Mouse (Mus musculus) Patski (cell line): ENCODE measurements around the gene Phf5a. TPM values are rescaled to one million over a fixed set of nuclear protein-coding genes. Genes with fewer than 3 reads are reported as not detected.

ENCODE experiments used
- ATAC-seq: fragments of 100-300 bp; one replicate; pipeline ENCODE4 v1.8.0; 2021
- CTCF ChIA-PET: fragments of 350-600 bp; sonication (Branson Sonifier 250); formaldehyde crosslinking; loops from one replicate; lab custom pipeline; 2022; ENCODE audit warnings: inconsistent platforms; lab: Charles Lee
- POLR2A ChIA-PET: fragments of 350-600 bp; sonication (Branson Sonifier 250); formaldehyde crosslinking; loops from one replicate; lab custom pipeline; 2022; ENCODE audit warnings: antibody characterized with exemption, inconsistent platforms; lab: Charles Lee
- DNase-seq: peaks from one replicate; pipeline ENCODE4 v3.0.0-alpha.2; 2011; ENCODE audit warnings: low read depth, low spot score
- H3K27me3 ChIP-seq: fragments of 371-371 bp; one replicate; pipeline ENCODE4 v1.5.1; 2021
- CTCF ChIP-seq: fragments of 100-300 bp; IDR thresholded peaks from one replicate; pipeline ENCODE4 v1.5.1; 2021
- in situ Hi-C: fragments of 300-500 bp; cut with MboI; formaldehyde crosslinking; loops from 3 replicates; pipeline ENCODE4 v1.11.1; 2018; ENCODE audit warnings: low pct_unique_long_range_greater_than_20kb, mixed read lengths
- polyA plus RNA-seq: library from polyadenylated mRNA; unstranded; gene quantifications from one replicate; pipeline ENCODE4 v1.2.3, GENCODE M21; 2021

Gene Phf5a
- polyA plus RNA-seq, 1 experiment from 2014 or later: 68.2 TPM

GRCm38 (mm10) chr15:81907953-81908352, 36.2 kb upstream of the Phf5a start:
- no peak for TF ChIP-seq CTCF
- ChIA-PET POLR2A (no interaction called here), CTCF (interaction anchor here (0.9 kb wide), 1 partner anchor 91 kb away, joined by 3 read pairs; no protein-coding TSS in a partner anchor)
- ATAC-seq (no peak), DNase-seq (no peak)
- in situ Hi-C loops: no loop called here
- H3K27me3 ChIP-seq: no peaks in the 10 kb centered on the region

GRCm38 (mm10) chr15:81904939-81905338, 33.2 kb upstream of the Phf5a start:
- H3K27me3 ChIP-seq: no peaks in the 10 kb centered on the region
- ATAC-seq (no peak), DNase-seq (no peak)
- in situ Hi-C loops: no loop called here
- POLR2A ChIA-PET: no interaction called here
- CTCF ChIA-PET: interaction anchor here (0.8 to 2.9 kb wide), 7 partner anchors 10 to 164 kb away, joined by 3 to 12 read pairs (median 7); no protein-coding TSS in a partner anchor
- TF ChIP-seq CTCF: peak; percentile 78

GRCm38 (mm10) chr15:81898751-81899150, 27.0 kb upstream of the Phf5a start:
- in situ Hi-C loops: no loop called here
- ATAC-seq: no peak

GRCm38 (mm10) chr15:81897607-81898285, 26.0 kb upstream of the Phf5a start:
- in situ Hi-C loops: no loop called here
- no peak for ATAC-seq
- POLR2A ChIA-PET: no interaction called here
- TF ChIP-seq CTCF: no peak
- H3K27me3 ChIP-seq: no peaks in the 10 kb centered on the region
- no peak for DNase-seq
- CTCF ChIA-PET: interaction anchor here (1.0 kb wide), 1 partner anchor 14 kb away, joined by 3 read pairs; no protein-coding TSS in a partner anchor

More at GRCm38 (mm10) chr15:81898751-81899150, 27.0 kb upstream of the Phf5a start:
- TF ChIP-seq CTCF: no peak
- POLR2A ChIA-PET: no interaction called here
- CTCF ChIA-PET: interaction anchor here (1.1 to 2.4 kb wide), 2 partner anchors 12 to 13 kb away, joined by 3 to 6 read pairs; no protein-coding TSS in a partner anchor
- no peaks in the 10 kb centered on the region for H3K27me3 ChIP-seq
- no peak for DNase-seq

GRCm38 (mm10) chr15:81896407-81896806, 24.7 kb upstream of the Phf5a start:
- no peak for DNase-seq
- TF ChIP-seq CTCF: no peak
- no peaks in the 10 kb centered on the region for H3K27me3 ChIP-seq
- CTCF ChIA-PET: interaction anchor here (0.9 kb wide), 1 partner anchor 10 kb away, joined by 6 read pairs; no protein-coding TSS in a partner anchor
- in situ Hi-C loops: no loop called here
- no peak for ATAC-seq
- POLR2A ChIA-PET: no interaction called here

- no peak for TF ChIP-seq CTCF
- CTCF ChIA-PET: interaction anchor here (1.3 to 1.8 kb wide), 2 partner anchors 8 to 11 kb away, joined by 4 to 7 read pairs; no protein-coding TSS in a partner anchor
- POLR2A ChIA-PET: no interaction called here
- in situ Hi-C loops: no loop called here
- DNase-seq: no peak
- ATAC-seq: no peak
- H3K27me3 ChIP-seq: no peaks in the 10 kb centered on the region
Observed at GRCm38 (mm10) chr15:81894002-81894401, 22.3 kb upstream of the Phf5a start.

GRCm38 (mm10) chr15:81891822-81892580, 20.3 kb upstream of the Phf5a start:
- CTCF ChIA-PET: interaction anchor here (1.0 to 2.5 kb wide), 4 partner anchors 9 to 77 kb away, joined by 3 to 12 read pairs (median 3); no protein-coding TSS in a partner anchor
- no peak for ATAC-seq
- TF ChIP-seq CTCF: no peak
- no peak for DNase-seq
- POLR2A ChIA-PET: no interaction called here
- in situ Hi-C loops: no loop called here
- H3K27me3 ChIP-seq: no peaks in the 10 kb centered on the region

- no peaks in the 10 kb centered on the region for H3K27me3 ChIP-seq
- DNase-seq: no peak
- in situ Hi-C loops: no loop called here
- POLR2A ChIA-PET: no interaction called here
- no peak for ATAC-seq
- no peak for TF ChIP-seq CTCF
- CTCF ChIA-PET: interaction anchor here (1.0 to 2.5 kb wide), 4 partner anchors 10 to 76 kb away, joined by 3 to 12 read pairs (median 3); no protein-coding TSS in a partner anchor
Observed at GRCm38 (mm10) chr15:81891140-81891802, 19.6 kb upstream of the Phf5a start.

GRCm38 (mm10) chr15:81889175-81889574, 17.5 kb upstream of the Phf5a start:
- no peak for DNase-seq
- no peaks in the 10 kb centered on the region for H3K27me3 ChIP-seq
- ChIA-PET POLR2A (interaction anchor here (0.9 kb wide), 1 partner anchor 14 kb away, joined by 4 read pairs; no protein-coding TSS in a partner anchor), CTCF (interaction anchor here (1.1 kb wide), 1 partner anchor 58 kb away, joined by 3 read pairs; no protein-coding TSS in a partner anchor)
- in situ Hi-C loops: no loop called here
- no peak for ATAC-seq
- no peak for TF ChIP-seq CTCF
